Mouse (Mus musculus) right cerebral cortex, adult 2 months (tissue): ENCODE results near the gene Abcc9.

Source experiments
- DNase-seq, 2 experiments: peaks; one replicate each; pipeline ENCODE4 v3.0.0; 2021 to 2022; ENCODE audit warnings: low spot score in 2 of 2

Gene Abcc9

DNA sequence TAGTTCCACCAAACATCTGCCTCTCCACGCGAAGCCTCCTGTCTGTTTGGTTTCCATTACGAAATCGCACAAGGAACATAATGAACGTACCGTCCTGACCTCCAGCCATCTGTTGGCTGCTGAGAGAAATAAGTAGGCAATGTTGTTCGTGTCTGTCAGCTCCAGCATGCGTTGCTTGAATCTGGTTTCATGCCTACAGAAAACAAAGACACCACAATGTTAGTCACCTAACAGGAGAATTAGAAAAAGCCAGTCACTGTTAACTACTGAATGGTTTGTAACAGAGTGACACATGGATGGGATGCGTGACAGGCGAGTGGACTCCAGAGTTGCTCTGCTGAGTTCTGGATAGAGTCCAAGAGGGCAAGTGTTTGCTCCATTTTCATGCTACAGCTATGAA is 87.8 kb downstream of the Abcc9 start:
- peak in 1 of 2 experiments; percentile 10 for DNase-seq

DNA sequence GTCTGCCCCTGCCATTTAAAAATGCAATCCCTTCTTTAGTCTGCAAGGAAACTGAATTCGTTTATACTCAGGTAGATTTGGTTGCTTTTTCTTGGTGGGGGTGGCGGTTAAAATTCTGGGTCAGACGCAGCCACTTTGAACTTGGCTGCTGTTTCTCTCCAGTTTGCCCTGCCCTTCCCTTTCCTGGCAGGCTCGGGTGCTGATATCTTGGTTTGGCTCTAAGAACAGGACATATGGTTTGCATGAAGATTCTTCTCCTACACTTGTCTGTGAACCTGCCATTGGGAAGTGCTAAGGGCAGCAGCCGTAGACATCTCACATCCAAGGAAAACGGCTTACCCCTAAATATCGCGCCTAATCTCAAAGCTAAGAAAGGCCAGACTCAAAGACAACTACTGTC is 89.7 kb downstream of the Abcc9 start:
- DNase-seq, result no peak

- DNase-seq, result no peak
These were observed 92.4 kb downstream of the Abcc9 start for GRCm38 (mm10) chr6:142609401-142610373.

- DNase-seq, result no peak
These were observed 95.0 kb downstream of the Abcc9 start for GRCm38 (mm10) chr6:142607080-142607479.

- no peak for DNase-seq
These were observed 99.3 kb downstream of the Abcc9 start for GRCm38 (mm10) chr6:142602772-142603171.

- DNase-seq, result no peak
These were observed 123.3 kb downstream of the Abcc9 start for GRCm38 (mm10) chr6:142578831-142579230.

- no peak for DNase-seq
These were observed 124.3 kb downstream of the Abcc9 start for GRCm38 (mm10) chr6:142577801-142578200.

GRCm38 (mm10) chr6:142572876-142573275 is 129.2 kb downstream of the Abcc9 start:
- DNase-seq, result no peak

DNA sequence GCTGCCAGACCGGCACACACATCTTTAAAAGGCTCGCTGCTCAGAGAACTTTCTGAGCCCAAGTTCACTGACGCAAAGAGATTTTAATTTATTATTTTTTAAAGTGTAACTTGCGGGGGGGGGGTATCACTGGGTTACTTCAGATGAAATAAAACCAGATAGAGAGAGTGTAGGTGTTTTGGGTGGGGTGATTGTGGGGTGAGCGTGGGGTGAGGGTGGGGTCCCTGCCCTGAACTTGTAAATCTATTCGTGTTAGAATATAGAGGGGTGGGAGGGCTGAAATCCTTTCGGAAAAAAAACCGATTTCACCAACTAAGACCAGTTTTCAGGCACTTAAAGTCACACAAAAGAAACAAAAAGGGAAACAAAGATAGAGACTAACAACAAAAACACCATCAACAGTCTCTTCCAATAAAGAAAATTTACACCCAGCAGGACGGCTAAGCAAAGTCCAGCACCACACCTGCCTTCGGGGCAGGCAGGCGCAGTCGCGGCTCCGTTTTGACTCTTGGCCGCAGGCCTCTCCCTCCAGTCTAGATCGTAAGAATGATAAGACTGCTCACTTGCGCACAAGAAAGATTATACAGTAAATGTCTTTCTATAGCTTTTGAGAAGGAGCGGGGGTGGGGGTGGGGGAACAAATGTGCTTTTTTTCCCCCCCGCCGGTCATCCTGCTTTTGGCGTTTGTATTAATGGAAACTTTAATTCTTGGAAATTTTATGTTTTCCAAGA is 130.3 kb downstream of the Abcc9 start:
- no peak for DNase-seq

- peak; percentile 11 to 22 for DNase-seq
These were observed 131.0 kb downstream of the Abcc9 start, which contains the start of gene Kcnj8 for GRCm38 (mm10) chr6:142571055-142571618. Gene Kcnj8 (minus strand): TSS chr6:142571614.

- DNase-seq, result peak; percentile 15 to 26
These were observed 131.9 kb downstream of the Abcc9 start for GRCm38 (mm10) chr6:142570046-142570770.

DNA sequence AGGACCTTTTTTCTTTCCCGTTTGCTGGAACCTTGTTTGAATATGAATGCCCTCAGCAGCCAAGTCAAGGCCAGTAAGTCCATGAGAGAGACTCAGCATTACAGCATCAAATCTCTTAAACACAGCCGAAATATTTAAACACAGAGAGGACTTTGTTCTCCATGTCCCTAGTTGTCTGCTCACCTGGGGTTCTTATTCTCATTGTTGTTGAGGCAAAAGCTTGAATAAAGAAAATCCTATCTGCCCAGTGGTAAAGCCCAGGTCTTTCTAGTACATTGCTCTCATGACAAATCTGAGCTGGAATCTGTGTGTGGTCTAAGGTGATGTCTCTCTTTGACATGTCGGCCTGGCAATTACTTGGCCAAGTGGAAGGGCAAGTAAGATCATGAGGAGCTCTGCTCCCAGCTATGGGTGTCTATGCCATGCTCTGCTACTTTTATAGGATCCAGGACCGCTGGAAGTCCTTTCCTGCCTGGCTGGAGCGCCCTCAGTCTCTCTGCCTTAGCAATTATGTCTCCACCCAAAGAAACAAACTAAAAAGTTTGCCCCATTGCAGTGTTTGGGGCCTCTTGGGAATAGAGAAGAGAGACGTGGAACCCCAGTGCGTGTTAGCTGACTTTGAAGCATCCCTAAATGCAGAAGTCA is 133.3 kb downstream of the Abcc9 start:
- no peak for DNase-seq

- DNase-seq, result no peak
These were observed 134.7 kb downstream of the Abcc9 start for GRCm38 (mm10) chr6:142567452-142567851.

DNA sequence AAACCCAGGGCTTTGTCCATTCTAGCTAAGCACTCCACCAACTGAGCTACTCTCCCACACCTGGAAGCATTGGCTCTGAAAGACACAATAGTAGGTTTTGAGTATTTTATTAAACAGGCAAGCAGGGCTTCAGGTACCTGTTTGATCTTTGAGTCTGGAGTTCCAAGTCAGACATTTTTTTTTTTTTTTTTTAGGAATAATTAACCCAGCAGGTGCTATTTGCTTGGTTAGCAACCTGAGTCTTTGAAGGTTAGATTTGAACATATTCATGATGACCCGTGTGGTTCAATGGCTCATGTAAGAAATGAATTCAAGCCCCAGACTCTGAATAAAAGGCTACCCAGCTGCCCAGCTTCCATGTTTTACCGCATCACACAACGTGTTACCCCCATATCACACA is 137.4 kb downstream of the Abcc9 start:
- no peak for DNase-seq

DNA sequence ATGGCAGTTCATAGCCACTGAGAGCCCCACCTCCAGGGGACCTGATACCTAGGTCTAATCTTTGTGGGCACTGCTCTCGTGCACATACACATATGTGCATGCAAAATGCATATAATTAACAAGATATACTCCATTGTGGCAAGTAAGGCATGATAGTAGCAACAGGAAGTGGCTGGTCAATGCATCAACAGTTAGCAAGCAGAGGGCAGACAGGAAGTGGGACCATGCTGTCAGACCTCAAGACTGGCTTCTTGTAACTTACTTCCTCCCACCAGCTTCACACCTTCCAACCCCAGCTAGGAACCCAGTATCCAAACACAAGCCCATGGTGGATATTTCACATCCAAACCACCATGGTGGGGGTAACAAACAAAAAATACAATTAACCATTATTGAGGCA is 141.0 kb downstream of the Abcc9 start:
- DNase-seq, result no peak

DNA sequence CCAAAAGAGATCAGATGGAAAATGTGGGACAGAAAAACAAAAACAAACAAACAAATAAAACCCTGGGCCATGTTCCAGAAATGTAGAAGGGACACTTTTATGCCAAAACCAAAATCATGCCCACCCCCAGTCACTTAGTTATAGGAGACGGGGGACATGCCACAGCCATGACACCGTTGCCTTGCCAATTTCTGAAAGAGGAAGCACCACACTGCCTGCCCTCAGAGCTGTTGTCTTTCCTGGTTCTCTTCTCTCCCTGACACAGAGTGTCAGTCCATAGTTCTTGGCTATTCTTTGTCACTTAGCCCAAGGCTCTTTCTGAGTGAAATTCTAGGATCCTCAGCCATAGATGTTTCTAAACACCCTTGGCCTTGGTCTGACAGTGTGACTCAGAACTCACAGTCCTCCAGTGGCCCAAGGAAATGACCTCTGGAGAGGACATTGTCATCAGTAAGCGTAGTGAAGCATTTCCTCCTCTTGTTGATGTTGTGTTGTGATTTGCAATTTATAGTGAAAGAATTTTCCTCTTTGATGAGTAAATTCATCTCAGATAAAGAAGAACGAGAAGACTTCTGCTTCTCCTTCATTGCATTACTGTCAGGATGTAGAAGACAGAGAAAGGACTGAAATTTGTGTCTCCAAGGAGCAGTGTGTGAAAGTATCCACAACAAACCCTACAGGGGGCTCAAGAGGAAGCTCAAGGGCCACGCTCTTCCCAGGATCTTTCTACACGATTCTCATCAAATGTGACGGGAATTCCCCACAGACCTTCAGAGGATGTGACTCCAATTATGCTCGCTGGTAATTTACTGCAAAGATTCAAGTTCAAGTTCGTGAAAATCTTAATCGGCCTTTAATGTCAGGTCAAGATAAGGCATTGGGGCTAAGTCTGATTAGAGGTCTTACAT is 143.1 kb downstream of the Abcc9 start:
- no peak for DNase-seq

GRCm38 (mm10) chr6:142558076-142558475 is 144.0 kb downstream of the Abcc9 start:
- no peak for DNase-seq

- DNase-seq, result no peak
These were observed 146.1 kb downstream of the Abcc9 start for GRCm38 (mm10) chr6:142555988-142556387.

- no peak for DNase-seq
These were observed 150.6 kb downstream of the Abcc9 start for GRCm38 (mm10) chr6:142551482-142551881.

- DNase-seq, result no peak
These were observed 151.2 kb downstream of the Abcc9 start for GRCm38 (mm10) chr6:142550871-142551270.
